Mouse (Mus musculus): Measurements from ENCODE around the gene Tmem150c.

The Tmem150c gene

DNA sequence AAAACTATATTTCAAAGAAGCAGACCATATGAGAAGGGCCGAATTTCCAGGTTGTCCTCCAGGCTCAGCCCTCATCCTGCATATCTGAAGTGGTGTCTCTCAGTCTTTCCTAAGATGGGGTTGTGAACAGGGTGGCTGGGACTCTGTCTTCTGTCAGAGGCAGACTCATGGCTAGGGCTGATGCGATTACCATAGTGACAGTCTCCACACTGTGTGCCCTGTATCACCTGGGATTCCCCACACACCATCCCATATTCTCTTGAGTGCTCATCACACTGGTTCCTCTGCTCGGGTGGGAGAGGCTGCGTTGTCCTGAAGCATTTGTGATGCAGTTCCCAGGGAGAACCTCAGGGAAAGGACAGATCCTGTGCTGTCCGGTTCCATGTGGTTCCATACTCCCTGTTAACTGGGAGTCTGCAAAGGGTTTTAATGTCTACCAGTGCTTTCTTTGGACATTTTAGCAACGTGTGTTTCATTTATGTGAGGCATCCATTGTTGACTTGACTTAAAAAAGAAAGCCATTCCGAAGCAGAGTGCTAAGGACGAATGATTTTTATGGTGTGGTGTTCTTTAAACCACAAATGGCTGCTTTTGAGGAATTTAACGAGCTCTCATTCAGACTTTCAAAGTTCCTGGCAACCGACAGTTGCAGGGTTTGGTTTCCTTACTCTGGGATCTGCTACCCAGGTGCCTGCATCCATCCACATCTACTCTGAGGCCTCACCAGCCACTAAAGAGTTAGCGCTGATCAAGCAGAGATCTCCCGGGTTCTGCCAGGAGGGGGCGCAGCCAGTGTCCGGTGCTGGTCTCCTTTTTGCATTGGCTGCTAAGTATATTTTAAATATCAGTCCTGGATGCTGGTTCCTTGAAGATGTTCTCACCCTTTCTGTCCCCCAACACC is 7.2 kb upstream of the Tmem150c start:
- peak; percentile 60 to 66 for DNase-seq

DNA sequence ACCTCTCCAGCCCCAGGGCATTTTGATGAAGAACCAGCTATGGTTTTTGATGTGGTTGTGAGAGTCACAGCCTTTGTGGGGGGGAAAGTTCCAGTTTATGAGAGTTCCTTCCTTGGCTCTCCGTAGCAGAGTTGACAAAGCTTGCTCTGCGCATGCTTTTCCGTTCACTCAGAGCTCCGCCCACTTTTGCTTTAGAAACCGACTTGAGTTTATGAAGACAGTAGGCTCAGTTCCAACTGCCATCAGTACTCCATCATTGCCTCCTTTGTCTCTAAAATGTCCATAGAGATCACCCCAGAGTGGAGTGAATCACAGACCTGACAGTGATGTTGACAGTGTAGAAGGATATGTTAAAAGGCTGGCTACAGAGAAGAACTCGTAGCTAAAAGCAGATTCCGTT is 3.8 kb upstream of the Tmem150c start:
- DNase-seq: no peak

DNA sequence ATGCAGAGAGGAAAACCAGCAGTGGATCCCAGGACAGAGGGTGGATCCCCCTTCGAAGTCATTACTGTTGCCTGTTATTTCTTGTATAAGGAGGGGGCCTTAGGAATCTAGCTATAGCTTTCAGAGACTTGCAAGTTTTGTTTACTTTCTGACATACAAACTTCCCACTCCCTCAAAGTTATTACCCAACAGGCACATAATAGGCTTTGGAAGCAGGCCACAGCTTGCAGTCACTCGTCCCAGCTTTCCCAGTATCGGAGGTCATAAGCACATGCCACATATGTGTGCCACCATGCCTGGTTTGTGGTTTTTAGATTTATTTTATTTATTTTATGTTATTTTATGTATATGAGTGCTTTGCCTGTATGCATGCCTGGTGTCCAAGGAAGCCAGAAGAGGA is 3.2 kb upstream of the Tmem150c start:
- DNase-seq: no peak

DNA sequence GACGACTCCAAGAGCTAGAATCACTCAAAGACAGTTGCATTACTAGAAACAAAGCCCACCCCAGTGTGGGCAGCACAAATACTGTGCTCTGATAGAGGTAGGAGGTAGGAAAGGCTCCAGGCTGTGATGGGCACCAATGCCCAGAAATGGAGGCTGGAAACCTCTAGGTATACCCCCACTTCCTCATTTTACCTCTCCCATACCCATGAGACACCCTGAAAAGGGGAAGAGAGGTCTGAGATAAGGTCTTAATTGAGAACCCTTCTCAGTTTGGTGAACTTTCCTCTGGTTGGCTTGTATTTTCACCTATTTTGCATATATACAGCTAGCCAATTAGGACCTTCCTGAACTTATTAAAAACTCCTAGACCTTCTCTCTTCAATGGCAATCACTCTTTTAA is 2.4 kb upstream of the Tmem150c start:
- DNase-seq: no peak

DNA sequence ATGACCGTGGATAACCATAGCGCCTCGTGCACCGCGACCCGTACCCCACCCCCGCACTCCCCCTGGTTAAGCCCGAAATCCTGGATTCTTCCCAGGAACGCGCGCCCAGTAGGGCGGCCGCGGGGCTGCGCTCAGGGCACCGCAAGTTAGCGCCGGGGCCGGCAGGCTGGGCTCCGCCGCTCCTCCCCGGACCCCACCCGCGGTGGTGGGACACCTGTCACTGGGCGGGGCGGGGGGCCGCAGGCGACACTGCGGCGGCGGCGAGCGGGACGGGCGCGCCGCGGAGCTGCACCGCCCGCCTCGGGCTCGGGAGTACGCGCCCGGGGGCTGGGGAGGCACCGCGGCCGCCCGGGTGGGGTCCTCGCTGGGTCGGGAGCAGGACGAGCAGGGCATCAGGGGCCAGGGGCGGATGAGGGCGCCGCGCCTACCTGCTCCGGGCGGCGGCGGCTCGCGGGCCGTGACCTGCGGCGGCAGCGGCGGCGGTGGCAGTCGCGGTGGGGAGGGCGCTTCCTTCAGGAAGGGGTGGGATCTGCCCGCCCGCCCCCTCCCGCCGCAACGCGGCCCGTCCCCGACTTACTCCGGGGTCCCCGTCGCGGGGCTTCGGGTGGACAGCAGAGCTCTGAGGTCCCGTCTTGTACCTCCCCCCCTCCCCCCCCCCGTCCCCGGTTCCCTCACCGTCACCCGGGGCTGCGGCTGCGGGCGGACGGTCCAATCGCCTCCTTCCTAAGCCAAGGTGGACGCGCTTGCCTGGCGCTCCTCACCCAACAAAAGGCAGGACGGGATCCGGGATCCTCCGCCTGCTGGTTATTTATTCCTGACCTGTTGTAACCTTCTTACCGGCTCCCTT is 594 bp downstream of the Tmem150c start:
- peak; percentile 70 to 77 for DNase-seq

DNA sequence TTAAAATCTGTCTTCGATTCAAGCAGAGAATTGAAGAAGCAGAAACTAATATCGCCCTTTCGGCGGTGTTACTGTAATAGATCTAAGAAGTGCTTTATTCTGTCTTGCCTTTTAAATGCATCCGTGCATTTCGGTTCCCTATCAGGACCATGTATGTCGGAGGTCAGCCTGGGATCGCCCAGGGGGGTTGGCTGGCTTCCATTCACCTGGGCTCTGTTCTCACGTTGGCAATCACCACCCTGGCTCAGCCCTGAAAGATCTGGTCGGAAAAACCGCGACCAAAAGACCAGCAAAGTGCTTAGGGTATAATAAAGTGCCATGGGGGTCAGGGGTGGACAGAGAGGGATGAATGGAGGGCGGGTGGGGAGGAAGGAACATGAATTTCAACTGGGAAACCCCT is 1.3 kb downstream of the Tmem150c start:
- DNase-seq: peak; percentile 77 to 78

DNA sequence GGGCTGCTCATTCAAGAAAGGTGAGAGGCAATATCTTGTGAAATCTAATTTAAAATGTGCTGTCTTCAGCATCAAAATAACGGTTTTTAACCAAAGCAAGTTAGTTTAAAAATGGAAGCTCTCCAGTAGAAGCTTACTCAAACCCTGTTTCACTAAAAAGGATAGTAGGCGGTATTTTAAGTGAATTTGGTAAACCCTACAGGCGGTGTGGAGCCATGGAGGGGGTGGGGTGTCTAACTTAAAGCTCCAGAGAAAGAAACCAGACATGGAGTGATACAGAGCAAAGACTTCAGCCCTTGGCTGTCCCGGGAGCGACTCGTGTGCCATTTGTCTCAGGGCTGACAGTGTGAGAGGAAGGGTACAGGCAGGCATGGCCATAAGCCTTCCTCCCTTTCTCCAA is 4.0 kb downstream of the Tmem150c start:
- no peak for DNase-seq

DNA sequence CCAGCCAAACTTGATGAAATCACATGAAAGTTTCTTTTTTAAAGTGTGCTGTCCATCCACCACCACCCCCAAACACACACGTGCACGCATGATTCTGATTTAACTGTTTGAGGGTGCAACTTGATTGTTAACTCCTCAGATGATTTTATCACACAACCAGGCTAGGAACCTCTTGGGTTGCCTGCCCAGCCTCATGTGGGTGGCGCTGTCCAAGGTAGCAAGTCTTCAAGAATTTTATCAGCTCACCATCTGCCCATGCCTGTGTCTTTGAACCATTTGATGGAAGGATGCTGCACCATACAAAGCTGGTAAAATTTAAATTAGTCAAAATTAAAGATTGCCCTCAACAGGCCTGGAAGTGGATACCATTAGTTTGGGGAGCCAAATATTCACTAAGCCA is 9.6 kb downstream of the Tmem150c start:
- DNase-seq: no peak

DNA sequence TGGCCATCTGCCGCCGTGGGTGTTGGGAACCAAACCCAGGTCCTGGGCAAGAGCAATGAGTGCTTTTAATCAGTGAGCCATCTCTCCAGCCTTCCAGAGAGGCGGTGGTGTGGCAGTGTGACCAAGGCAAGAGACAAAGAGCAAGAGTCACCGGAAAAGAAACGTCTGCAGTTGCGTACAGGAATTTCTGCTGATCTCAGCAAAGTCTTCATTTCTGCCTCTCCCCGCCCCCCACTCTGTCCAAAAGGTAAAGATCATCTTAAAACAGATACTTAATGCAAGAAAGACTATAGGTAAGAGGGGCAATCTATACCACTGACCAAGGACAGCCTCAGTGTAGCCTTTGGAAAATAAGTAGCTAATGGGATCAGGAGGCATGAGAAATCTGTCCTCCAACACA is 14.8 kb downstream of the Tmem150c start:
- DNase-seq: no peak

DNA sequence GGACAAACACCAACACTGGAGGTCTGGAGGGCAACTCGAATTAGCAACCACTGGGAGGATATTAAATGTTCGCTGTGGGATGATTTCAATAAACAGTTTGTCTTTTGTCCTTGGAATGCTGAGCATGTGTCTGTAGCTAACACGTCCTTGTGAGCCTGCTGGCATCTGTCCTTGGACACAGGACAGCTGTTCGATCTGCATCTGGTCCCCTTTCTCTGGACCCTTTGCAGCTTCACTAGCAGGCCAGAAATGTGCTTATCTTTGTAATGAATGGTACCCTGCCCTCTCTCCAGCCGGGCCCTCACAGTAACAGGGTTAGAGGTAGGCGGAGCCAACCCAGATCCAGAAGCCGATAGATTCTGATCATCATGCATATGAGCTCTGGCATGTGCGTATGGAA is 32.3 kb downstream of the Tmem150c start:
- no peak for DNase-seq

DNA sequence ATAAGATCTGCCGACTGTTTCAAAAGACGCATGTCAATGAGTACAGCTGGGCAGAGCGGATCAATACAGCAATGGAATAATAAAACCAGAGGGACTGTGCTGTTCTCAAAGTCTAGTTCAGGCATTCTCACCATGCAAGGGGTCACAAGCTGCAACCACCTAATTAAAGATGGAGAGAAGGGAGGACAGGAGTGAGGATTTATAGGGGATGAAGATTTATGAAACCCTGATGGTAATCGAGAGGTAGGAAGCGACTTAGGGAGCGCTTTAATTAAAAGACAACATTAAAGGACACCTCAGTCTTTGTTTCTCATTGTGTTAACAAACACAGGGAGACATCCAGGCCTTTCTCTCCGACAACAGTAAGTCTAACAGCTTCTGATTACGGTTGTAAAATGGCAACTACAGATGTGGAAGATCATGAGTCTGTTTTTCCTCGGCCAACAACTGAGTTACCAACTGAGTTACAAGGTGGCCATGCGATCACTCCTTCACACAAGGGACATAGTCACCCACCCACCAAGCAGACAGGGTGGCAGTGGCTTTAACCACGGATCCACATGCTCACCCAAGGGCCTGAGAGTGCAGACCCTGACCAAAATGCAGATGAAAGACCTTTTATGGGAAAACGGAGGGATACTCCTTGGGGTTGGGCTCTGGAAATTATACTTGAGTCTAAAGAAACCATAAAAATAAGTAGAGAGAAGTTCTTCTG is 34.0 kb downstream of the Tmem150c start:
- no peak for DNase-seq

DNA sequence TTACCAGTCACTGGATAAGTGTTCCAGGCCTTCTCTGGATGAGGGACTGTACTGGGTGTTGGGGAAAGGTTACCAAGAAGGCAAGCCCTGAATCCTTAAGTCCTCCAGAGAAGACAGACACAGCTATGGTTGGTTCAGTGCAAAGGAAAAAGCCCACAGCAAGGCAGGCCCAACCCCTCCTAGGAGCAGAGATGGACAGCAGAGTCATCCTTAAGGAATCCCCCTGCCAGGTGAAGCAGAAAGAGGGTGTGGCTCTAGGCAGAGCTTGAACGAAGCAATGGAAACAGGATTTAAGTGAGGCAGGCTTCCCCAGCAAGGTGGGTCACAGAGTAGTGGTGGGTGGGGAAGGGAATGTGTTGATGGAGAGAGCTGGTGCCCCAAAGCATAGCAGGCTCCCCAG is 35.1 kb downstream of the Tmem150c start:
- no peak for DNase-seq

DNA sequence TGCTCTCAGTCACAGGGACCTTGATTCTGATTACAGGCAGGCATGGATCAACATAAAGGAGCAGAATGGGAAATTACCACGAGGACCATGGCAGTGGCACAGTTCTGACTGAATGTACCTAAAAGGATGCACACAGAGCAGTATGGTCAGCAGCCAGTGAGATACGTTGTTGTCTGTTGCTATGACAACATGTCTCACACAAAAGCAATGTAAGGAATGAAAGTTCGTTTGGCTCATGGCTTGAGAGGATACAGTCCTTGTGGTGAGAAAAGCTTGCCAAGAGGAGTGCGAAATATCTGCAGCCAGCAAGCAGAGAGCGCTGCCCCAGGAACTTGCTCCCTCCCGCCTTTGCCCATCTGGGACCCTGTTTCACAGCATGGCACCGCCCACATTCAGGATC is 36.3 kb downstream of the Tmem150c start:
- no peak for DNase-seq

DNA sequence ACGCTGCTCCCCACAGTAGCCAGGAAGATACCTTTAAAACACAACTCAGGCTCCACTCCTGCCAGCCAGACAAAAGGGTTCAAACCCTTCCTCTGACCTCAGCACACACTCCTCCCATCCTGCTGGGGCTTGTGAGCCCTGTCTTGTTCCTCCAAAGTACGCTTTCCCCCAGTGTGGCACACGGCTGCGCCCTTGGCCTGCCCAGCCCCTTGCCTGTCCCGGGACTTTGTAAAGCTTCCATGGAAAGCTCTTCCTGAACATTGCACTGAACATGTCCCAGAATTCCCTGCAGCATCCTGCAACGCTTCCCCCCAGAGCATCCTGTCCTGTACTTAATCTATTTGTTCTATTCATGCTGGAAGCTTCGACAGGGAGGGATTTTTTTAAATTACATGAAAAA is 38.4 kb downstream of the Tmem150c start:
- no peak for DNase-seq

DNA sequence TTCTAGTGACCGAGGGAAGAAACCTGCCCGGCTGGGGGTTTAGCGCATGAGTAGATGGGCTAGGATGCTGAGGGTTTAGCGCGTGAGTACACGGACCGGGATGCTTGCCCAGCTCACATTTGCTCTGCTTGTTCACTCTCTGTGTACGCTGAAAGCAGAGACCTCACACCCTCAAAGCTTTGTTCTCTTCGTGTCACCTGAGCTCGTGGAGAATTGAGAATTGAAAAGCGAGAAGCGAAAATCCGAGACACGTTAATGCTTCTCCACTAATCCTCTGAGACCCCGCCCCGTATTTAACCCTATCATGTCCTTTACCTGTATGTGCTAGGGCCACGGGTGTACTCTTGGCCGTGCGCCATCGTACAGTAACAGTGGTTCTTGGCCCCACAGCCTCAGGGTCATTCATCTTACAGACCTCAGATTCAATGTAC is 38.9 kb downstream of the Tmem150c start:
- no peak for DNase-seq

DNA sequence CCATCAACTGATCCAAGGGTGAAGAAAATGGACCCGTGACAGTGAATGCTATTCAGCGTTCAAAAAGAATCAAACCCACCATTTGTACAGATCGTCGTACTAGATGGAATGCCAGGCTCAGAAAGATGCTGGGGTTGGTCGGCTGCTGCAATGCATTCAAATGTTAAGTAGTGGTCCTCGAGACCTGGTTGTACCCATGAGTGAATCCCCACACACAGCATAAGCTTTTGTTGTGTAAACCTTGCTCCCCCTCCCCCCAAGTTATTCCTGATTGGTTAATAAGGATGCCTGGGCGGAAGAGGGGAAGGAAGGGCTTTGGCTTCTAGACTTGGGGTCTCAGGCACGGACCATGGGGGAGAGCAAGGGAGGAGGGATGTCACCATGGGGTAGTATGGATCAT is 40.3 kb downstream of the Tmem150c start:
- DNase-seq: no peak

DNA sequence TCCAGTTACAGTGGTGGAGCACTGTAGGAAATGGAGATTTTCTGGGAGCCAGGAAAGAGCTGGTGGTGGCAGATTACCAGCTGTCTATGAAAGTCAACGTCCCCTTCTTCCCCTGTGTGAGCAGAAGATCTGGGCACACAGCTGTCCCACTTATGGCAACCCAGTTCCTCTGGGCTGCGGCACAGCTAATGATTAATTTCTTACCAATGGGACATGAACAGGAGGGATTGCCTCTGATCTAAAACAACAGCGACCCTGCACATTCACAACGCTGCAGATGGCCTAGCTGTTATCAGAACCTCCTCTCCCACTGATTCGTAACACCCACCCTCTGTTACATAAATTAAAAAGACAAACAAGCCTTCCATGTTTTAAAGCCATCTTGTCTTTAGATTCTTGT is 46.2 kb downstream of the Tmem150c start:
- no peak for DNase-seq

DNA sequence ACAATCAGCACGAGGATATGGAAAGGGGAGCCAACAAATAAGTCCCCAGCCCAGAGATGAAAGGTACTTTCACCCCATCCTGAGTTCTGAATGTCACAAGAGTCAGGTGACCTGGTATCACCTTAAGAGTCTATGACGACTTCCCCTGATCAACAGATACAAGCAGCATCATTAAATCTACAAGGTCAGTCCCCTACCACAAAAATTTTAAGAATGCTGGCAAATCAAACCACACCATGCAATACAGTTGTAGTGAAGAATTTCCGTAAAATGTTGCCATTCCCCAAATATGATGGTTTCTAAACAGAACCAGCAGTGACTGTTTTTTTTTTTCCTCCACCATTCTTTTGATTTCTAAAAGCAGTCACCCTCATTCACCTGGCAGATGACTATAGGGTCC is 49.0 kb downstream of the Tmem150c start:
- DNase-seq: no peak

DNA sequence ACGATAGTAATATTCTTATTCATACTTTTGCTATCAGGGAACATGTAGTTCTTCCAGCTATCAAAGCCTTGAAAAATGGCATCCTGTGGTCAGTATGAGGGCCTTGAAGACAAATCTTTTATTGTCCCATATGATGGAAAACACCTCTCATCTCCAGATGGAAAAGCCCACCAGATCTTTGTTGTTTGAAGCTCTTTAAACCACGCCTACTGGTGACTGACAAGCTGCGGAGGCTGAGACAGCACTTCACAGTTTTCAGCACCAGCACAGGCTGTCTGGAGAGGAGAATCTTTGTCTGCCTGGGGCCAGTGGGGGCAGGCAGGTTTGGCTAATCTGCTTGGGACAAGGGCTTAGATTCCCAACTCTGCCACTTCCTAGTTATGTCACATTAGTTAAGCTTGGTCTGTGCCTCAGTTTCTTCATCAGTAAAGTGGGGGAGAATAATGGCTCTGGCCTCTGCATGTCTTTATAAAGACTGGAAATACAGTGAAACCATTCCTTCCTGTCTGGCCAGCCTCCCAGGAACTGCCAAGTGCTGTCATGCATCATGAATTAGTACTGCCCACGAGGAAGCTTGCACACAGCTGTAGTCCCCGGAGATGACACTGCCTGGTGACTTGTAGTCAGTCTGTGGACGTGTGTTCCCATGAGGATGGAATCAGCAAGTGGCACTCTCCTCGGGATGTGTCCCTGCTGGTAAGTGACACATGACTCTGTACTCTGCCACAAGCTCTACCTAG is 49.9 kb downstream of the Tmem150c start:
- DNase-seq: peak in 1 of 2 experiments; percentile 21

DNA sequence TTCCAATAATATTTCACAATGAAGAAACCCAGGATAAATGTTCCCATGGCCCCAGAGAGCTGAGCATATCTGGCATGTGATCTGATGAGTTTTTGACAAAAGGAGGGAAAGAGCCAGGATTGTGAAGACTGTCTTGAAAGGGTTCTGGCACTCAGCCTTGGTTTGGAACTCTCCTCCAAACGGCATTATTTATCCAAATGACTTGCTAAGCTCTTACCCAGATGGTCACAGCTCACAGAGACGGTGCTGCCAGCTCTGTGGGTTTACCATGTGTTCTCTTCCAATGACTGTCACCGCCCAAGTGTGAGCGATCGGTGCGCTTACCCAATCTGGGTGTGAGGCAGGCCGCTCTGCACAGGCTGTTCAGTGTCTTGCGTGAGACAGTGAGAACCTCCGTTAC is 50.7 kb downstream of the Tmem150c start:
- peak; percentile 79 to 88 for DNase-seq

DNA sequence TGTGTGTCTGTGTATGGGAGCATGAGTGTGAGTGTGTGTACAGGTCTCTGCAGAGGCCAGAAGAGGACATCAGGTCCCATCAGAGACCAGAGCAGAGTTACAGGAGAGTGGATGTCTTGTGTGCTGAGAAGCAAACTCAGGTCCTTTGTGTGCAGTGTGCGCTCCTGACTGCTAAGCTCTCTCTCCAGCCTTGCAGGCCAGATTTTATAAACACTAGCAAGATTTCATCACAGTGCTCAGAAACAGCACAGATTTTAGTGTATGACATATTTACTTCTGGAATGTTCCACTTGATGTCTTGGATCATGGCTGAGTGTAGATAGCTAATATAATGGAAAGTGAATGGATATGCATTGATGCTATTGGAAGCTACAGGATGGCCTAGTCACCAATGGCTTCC is 57.2 kb downstream of the Tmem150c start:
- DNase-seq: no peak

DNA sequence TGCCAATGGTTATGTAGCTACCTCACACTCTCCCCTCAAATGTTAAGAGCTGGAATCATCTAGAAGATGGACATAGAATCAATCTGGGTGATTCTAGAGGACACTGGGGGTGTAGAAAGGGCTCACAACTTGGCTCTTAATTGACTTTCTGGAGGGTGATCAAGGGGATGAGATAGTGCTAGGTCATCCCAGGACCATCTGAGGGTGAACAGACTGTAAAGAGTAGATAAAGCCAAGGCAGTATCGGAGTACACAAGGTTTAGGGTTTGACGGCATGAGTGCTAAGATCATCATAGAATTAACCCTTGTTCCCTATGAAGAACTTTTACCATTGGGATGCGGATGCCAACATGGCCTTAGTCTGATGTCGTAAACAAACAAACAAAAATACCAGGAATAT is 61.6 kb downstream of the Tmem150c start:
- DNase-seq: no peak

DNA sequence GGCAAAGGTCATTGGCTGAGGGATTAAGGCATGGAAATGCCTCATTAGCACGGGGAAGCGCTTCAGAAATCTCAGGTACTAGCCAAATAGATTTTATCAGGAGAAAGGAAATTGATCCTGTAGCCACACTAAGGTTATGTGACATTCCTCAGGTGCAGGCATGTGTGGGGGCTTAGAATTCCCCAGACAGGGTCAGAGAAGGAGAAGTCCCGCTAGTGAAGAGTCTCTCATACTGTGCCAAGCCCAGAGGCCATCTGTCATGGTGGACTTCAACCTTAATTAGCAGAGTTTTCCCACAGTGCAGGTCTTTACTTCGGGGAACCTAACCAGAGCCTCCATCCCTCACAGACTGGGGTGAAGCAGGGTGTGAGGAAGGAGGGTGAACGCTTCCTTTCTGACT is 62.7 kb downstream of the Tmem150c start:
- DNase-seq: no peak

Measured in cerebellum, adult 18-20 months (tissue).